ENCODE assay signal across 13 mouse cellular contexts in genomic region chr3:78792440-78793057, GRCm38 (mm10).
DNase-seq lines count a peak whose midpoint lies in the region; ATAC-seq and TF ChIP-seq lines count a peak whose summit lies in the region.
"Had no signal": no experiment of that assay in that cellular context is flagged by ENCODE, and none has a peak within 500 bp of the region (broad histone marks: within the 10 kb centered on the region; RNA-seq: fewer than 3 reads in every experiment).

No protein-coding gene starts in this region.

- no peak overlapping the region for H3K27ac ChIP-seq in neural tube, embryonic 13.5 days (replicated peaks)
- no peak overlapping the region for H3K27ac ChIP-seq in hindbrain, embryonic 16.5 days (ENCODE audit: low read depth, low read length)
- no peak overlapping the region for H3K27ac ChIP-seq in left cerebral cortex, adult 2 months
- H3K27ac ChIP-seq: heart, embryonic 15.5 days had no signal

- WGBS in neural tube, embryonic 13.5 days: 92% methylated on average over 7 of the region's 7 CpGs
- WGBS in hindbrain, embryonic 16.5 days: 69% methylated on average over 7 of the region's 7 CpGs

- H3K9me3 ChIP-seq in neural tube, embryonic 13.5 days: no peaks in the 10 kb centered on the region
- 0 out of 2 replicates have a peak, but pooled peaks cover 3% of the 10 kb centered on the region for H3K9me3 ChIP-seq in hindbrain, embryonic 16.5 days (ENCODE audit: control insufficient read depth, low read length)
- H3K9me3 ChIP-seq: heart, embryonic 15.5 days had no signal

- peak; percentile 17 to 21 for DNase-seq in cerebellum, postnatal 14 days
- no peak for DNase-seq in cerebellum, adult 9-10 months
- no peak for DNase-seq in neural tube, embryonic 10.5 days (ENCODE audit: extremely low spot score, low spot score)
- no peak for DNase-seq in lung, adult 18-20 months
- no peak for DNase-seq in left cerebral cortex, adult 2 months (ENCODE audit: extremely low spot score in 1 of 2, low spot score in 2 of 2)
- DNase-seq in gastrocnemius, postnatal 36 days: no peak
- DNase-seq: cerebellum, adult 9-11 months; gastrocnemius, postnatal 25 days; lung, postnatal 36 days had no signal

- H3K4me1 ChIP-seq in neural tube, embryonic 13.5 days (replicated peaks): no peaks in the 10 kb centered on the region; the same call in 1 of the 2 replicates
- no peaks in the 10 kb centered on the region for H3K4me1 ChIP-seq in hindbrain, embryonic 16.5 days (ENCODE audit: control insufficient read depth, insufficient read depth, low read depth, low read length)
- H3K4me1 ChIP-seq: heart, embryonic 15.5 days had no signal

- H3K27me3 ChIP-seq in neural tube, embryonic 13.5 days: no peaks in the 10 kb centered on the region
- no peaks in the 10 kb centered on the region for H3K27me3 ChIP-seq in hindbrain, embryonic 16.5 days (replicated peaks; ENCODE audit: control insufficient read depth, insufficient read depth, low read length)
- H3K27me3 ChIP-seq: heart, embryonic 15.5 days had no signal

- peak; percentile 83 for ATAC-seq in neural tube, embryonic 13.5 days (ENCODE audit: low read depth)
- ATAC-seq in hindbrain, embryonic 16.5 days: peak; percentile 85
- ATAC-seq: intestine, embryonic 16.5 days had no signal

- no peak for TF ChIP-seq CTCF in left cerebral cortex, adult 2 months (IDR thresholded peaks at IDR 0.05)

- H3K9ac ChIP-seq in neural tube, embryonic 13.5 days: no peak overlapping the region
- H3K9ac ChIP-seq in hindbrain, embryonic 16.5 days (ENCODE audit: low read depth, low read length): no peak overlapping the region
- H3K9ac ChIP-seq: heart, embryonic 15.5 days had no signal

- no peak overlapping the region for H3K4me3 ChIP-seq in neural tube, embryonic 13.5 days
- H3K4me3 ChIP-seq in hindbrain, embryonic 16.5 days (ENCODE audit: low read length): no peak overlapping the region
- H3K4me3 ChIP-seq in left cerebral cortex, adult 2 months: no peak overlapping the region
- H3K4me3 ChIP-seq: heart, embryonic 15.5 days had no signal

- no peaks in the 10 kb centered on the region for H3K36me3 ChIP-seq in neural tube, embryonic 13.5 days
- no peaks in the 10 kb centered on the region for H3K36me3 ChIP-seq in hindbrain, embryonic 16.5 days (ENCODE audit: control insufficient read depth, insufficient read depth, low read length)
- H3K36me3 ChIP-seq: heart, embryonic 15.5 days had no signal

- intact Hi-C loops in left cerebral cortex, adult 2 months (cut with DNase I): no loop called here
- intact Hi-C loops in gastrocnemius, postnatal 36 days (cut with DNase I): no loop called here

- no peak overlapping the region for H3K4me2 ChIP-seq in neural tube, embryonic 13.5 days
- H3K4me2 ChIP-seq in hindbrain, embryonic 16.5 days (ENCODE audit: low read length): no peak overlapping the region
- H3K4me2 ChIP-seq: heart, embryonic 15.5 days had no signal

Comparison
In these comparisons a context has a peak if more than half of its experiments do, and no peak if none do; other contexts are left out.
1. DNase-seq: peak in cerebellum, postnatal 14 days (2 of 2); none in cerebellum, adult 9-10 months (single experiment), neural tube, embryonic 10.5 days (single experiment), lung, adult 18-20 months (0 of 2), left cerebral cortex, adult 2 months (0 of 2) and gastrocnemius, postnatal 36 days (0 of 2).